Mouse (Mus musculus) spleen, adult 2 months (tissue): ENCODE measurements around the gene Arhgef19.

Experiments
- CTCF ChIP-seq: fragments of 200-500 bp; IDR thresholded peaks from 2 replicates; pipeline ENCODE4 v1.5.1; 2011; ENCODE audit warnings: mild to moderate bottlenecking, inconsistent platforms; ENCODE audit not compliant: insufficient read depth, insufficient read length, insufficient replicate concordance; ENCODE audit errors: extremely low read depth
- POLR2A ChIP-seq: fragments of 200-500 bp; IDR thresholded peaks from 2 replicates; pipeline ENCODE4 v1.6.1; 2011; ENCODE audit warnings: low read depth, low read length, inconsistent platforms

DNA sequence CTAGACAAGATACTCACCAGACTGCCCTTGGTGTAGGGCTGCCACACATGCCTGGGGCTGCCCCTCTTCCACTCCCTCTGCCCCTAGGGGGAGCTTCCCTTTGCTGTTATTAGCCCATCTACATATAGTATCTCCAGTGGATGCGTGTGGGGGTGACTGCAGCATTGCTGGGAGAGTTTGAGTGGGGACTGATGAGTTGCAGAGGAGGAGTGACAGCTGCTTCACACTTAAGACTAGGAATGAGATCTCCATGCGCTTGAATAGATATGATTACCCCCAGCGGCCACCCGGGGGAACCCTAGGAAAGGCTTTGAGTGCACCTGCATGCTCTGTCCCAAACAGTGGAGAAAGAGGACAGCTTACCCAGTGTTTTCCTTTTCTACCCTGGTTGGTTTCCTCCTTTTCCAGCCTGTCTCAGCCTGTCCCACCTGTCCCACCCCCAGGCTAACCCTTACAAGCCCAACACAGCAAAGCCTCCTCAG is 34.7 kb upstream of the Arhgef19 start:
- TF ChIP-seq CTCF (no peak), POLR2A (no peak)
